Mouse (Mus musculus) ES-CJ7 (cell line): Measurements from ENCODE around the gene Txnip.
"Not testable (repeated sequence)": the region's sequence is repeated elsewhere in the genome, so short reads cannot be mapped to it uniquely, and the experiment has no call there.

Experiments
- DNase-seq: peaks from one replicate; pipeline ENCODE4 v3.0.0; 2011; ENCODE audit warnings: low read depth, low spot score

The Txnip gene

DNA sequence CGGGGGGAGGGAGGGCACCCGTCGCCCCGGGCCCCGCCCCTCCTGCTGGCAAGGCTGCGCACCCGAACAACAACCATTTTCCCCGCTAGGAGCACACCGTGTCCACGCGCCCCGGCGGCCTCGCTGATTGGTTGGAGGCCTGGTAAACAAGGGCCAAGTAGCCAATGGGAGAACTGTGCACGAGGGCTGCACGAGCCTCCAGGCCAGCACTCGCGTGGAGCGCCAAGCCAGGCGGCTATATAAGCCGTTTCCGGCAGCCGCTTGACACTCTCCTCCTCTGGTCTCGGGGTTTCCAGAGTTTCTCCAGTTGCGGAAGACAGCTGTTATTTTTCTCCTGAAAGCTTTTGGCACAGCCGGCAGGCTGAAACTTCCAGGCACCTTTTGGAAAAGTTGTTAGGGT lies at the start of gene Txnip:
Txnip (plus strand) TSS at position 264 of the 400 bp plus-strand sequence.
- peak; percentile 99 for DNase-seq

DNA sequence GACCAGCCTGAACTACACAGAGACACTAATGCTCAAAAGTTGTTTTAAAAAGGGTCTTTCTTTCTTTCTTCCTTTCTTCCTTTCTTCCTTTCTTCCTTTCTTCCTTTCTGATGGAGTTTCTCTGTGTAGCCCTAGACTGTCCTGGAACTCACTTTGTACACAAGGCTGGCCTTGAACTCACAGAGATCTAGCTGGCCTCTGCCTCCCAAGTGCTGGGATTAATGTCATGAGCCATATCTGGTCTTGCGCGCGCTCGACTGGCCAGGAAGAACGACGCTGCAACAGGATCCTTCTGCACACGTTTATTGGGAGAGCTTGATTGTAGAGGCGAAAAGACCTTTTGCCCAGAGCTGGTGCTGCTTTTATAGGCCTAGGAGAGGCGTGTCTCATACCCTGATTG lies 49.8 kb upstream of the Txnip start:
- DNase-seq: not testable (repeated sequence)

DNA sequence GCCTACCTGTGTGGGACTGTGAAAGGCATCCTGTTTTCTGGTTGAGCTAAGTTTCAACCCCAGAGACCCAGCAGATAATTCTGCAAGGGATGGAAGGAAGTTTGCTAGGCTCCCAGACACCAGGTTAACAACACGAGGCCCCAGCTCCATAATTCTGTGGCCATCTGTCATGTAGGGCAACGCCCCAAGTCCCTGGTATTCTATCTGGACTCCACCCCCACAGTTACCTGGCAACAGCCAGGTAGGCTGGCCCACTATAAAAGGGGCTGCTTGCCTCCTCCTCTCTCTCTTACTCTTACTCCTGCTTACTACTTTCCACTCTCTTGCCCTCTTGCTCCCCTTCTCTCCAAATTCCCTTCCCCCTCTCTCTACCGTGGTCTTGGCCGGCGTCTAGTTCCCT lies 37.6 kb upstream of the Txnip start:
- peak; percentile 35 for DNase-seq

GRCm38 (mm10) chr3:96522149-96522548 lies 35.6 kb upstream of the Txnip start:
- peak; percentile 52 for DNase-seq

DNA sequence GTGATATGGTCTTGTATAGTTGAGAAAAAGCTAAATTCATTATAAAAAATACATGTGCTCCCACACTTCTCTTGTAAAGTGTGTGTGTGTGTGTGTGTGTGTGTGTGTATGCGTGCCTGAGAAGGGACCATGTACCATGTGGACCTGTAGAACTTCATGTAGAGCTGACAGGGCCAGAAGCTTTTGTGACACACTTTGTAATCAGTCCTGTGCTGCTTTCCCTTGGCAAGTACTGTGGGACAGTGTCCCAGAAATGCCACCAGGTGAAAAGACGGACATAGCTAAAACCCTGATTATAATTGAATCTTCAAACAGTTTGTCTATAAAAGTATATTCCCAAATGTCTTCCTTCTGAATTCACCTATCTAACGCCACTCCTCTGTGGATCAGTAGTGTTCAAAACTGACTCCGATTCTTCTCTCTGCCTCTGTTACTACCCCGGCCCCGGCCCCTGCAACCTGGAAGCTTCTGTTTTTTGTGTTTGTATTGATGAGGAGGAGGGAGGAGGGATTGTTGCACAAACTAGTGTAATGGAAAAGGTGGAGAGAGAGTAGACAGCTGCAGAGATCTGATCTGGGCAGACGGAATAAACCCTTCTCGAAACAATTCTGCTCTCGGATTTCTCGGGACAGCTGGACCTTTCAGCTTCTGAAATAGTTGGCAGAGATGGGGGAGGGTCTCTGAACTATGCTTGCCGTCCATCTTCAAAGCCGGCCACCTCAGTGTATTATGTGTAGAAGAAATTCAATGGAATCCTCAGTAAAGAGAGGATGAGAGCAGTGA lies 33.5 kb upstream of the Txnip start:
- no peak for DNase-seq

GRCm38 (mm10) chr3:96524914-96525313 lies 32.8 kb upstream of the Txnip start, which contains the start of gene Hfe2:
Gene Hfe2, plus strand, starts transcription at chr3:96525172.
- DNase-seq: no peak

- no peak for DNase-seq
Observed at GRCm38 (mm10) chr3:96526013-96526762, 31.6 kb upstream of the Txnip start.

- DNase-seq: no peak
Observed at GRCm38 (mm10) chr3:96526864-96527542, 30.8 kb upstream of the Txnip start.

DNA sequence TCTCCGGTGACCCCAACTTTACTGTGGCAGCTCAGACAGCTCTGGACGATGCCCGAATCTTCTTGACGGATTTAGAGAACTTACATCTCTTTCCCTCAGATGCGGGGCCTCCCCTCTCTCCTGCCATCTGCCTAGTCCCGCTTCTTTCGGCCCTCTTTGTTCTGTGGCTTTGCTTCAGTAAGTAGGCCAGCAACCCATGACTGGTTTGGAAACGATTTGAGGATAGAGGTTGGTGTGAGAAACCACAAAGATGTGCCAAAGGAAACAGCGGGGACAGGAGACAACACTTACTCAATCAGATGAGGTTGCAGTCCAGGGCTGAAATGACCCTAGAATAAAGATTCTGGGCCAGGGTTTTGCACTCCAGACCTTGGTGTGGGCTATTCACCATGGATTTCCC lies 29.3 kb upstream of the Txnip start:
- no peak for DNase-seq

DNA sequence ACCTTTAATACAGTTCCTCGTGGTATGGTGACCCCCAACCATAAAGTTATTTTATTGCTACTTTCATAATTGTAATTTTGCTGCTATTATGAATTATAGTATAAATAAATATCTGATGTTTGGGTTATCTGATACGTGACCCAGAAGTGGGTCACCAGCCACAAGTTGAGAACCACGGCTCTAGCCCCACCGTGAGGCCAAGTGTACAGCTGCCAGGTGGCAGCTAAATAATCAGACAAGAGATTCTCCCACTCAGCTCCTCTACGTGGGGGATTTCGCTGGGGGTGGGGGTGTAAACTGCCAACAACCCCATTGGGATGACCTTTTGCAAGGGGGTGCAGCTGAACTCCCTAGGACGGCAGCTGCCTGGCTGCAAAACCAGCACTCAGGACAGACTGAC lies 25.7 kb upstream of the Txnip start:
- DNase-seq: no peak

DNA sequence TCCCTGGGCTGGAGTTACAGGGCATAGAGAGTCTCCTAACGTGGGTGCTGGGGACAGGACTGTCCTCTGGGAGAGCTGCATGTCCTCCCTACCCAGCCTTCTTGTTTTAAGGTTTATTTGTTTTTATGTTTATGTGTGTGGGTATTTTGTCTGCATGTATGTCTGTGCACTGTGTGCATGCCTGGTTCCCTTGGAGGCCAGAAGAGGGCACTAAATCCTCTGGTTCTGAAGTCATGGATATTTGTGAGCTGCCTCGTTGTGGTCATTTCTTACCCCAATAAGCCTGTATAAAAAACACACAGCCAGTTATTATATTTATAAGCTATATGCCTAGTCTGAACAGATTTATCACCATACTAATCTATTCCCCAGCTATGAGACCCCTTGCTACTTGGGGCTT lies 23.5 kb upstream of the Txnip start:
- DNase-seq: no peak

GRCm38 (mm10) chr3:96539316-96539715 lies 18.4 kb upstream of the Txnip start:
- DNase-seq: no peak

- DNase-seq: no peak
Observed at GRCm38 (mm10) chr3:96540740-96541139, 17.0 kb upstream of the Txnip start.

- DNase-seq: peak; percentile 75
Observed at GRCm38 (mm10) chr3:96541328-96542078, 16.3 kb upstream of the Txnip start.

DNA sequence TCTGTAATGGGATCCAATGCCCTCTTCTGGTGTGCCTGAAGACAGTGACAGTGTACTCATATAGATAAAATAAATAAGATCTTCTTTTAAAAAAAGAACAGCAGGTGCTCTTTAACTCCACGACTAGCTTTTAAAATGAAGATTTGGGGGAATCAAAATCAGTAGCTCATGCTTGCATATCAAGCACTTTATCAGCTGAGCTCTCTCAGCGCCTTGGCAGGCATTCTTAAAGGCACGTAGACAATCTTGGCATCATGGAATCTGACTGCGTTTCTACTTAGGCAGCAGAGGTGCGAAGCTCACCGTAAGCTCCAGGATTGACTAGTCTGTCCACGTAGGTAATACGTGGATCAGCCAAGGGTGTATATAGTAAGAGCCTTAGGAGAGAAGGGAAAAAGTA lies 15.2 kb upstream of the Txnip start:
- DNase-seq: no peak

- no peak for DNase-seq
Observed at GRCm38 (mm10) chr3:96543345-96543744, 14.4 kb upstream of the Txnip start.

- DNase-seq: no peak
Observed at GRCm38 (mm10) chr3:96545565-96545964, 12.2 kb upstream of the Txnip start.

- no peak for DNase-seq
Observed at GRCm38 (mm10) chr3:96546880-96547279, 10.9 kb upstream of the Txnip start.

DNA sequence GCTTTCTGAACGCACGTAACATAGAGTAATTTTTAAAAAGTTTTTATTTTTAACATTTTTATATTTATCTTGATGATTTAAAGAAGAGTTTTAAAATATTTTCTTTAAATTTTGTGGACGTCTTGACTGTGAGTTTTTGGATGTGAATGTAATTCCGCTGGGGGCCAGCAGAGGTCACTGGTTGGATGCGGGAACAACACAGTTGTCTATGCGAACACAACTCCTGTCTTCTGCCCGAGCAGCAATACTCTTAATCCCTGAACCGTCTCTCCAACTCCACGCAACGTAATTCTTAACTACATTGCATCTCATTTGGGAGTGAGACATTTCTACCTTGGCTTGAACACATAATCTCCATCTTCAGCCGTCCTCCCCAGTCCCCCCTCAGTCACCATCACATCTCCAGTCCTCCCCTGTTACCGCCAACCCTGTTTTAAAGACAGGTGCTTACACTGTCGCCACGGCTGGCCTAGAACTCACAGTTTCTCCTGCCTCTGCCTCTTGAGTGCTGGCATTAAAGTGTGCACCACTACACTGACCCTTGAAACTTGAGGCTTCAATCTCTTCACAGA lies 10.3 kb upstream of the Txnip start:
- DNase-seq: peak; percentile 73

DNA sequence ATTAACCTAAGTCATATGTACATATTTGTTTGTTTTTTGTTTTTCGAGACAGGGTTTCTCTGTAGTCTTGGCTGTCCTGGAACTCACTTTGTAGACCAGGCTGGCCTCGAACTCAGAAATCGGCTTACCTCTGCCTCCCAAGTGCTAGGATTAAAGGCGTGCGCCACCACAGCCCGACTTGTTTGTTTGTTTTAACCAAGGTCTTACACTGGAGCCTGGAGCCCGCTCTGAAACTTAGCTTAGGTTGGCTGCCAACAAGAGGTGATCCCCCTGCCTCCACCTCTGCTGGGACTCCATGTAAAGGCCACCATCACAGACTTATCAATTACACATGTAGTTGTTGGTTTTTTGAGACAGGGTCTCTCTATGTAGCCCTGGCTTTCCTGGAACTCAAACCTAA lies 8.9 kb upstream of the Txnip start:
- no peak for DNase-seq

- no peak for DNase-seq
Observed at GRCm38 (mm10) chr3:96549346-96549745, 8.4 kb upstream of the Txnip start.
